Mouse (Mus musculus) lung, embryonic 15.5 days (tissue): ENCODE results near the gene Ndufa11. TPM values are rescaled to one million over a fixed set of nuclear protein-coding genes. Genes with fewer than 3 reads are reported as not detected.
A peak's percentile ranks its signal among the peaks of the same experiment; 100 is the strongest.

Experiments used
- ATAC-seq: fragments of 200-750 bp; cut with Nextera tagmentation; 2 replicates; pipeline ENCODE4 v1.8.0; 2017; ENCODE audit warnings: moderate number of reproducible peaks, borderline replicate concordance; ENCODE audit not compliant: low FRiP score, low TSS enrichment; ENCODE audit errors: extremely low read depth
- H3K27ac ChIP-seq: fragments of 300-500 bp; sonication (generic); 2 replicates; pipeline ENCODE4 v1.5.1; 2015; ENCODE audit warnings: moderate library complexity, mild to moderate bottlenecking, inconsistent platforms
- H3K27me3 ChIP-seq: fragments of 300-500 bp; sonication (generic); 2 replicates; pipeline ENCODE4 v1.6.1; 2015; ENCODE audit warnings: inconsistent platforms
- H3K36me3 ChIP-seq: fragments of 300-500 bp; sonication (generic); 2 replicates; pipeline ENCODE4 v1.6.1; 2015; ENCODE audit warnings: inconsistent platforms
- H3K4me1 ChIP-seq: fragments of 300-500 bp; sonication (generic); 2 replicates; pipeline ENCODE4 v1.6.1; 2015; ENCODE audit warnings: inconsistent platforms
- H3K4me2 ChIP-seq: fragments of 300-500 bp; sonication (generic); 2 replicates; pipeline ENCODE4 v1.6.1; 2015; ENCODE audit warnings: inconsistent platforms, mild to moderate bottlenecking, moderate library complexity
- H3K4me3 ChIP-seq: fragments of 300-500 bp; sonication (generic); 2 replicates; pipeline ENCODE4 v1.5.1; 2015; ENCODE audit warnings: mild to moderate bottlenecking, inconsistent platforms
- H3K9ac ChIP-seq: fragments of 300-500 bp; sonication (generic); 2 replicates; pipeline ENCODE4 v1.6.1; 2015; ENCODE audit warnings: inconsistent platforms
- H3K9me3 ChIP-seq: fragments of 300-500 bp; sonication (generic); 2 replicates; pipeline ENCODE4 v1.6.1; 2016; ENCODE audit warnings: inconsistent platforms
- WGBS: fragments of 180-500 bp; shearing (Covaris S2); methylation state at CpG from one replicate; pipeline ENCODE4 v1.1.7; 2015; 5-methylcytosine and 5-hydroxymethylcytosine counted together
- polyA plus RNA-seq: library from polyadenylated mRNA; unstranded; fragments of >200 nt; fragmentation: Nextera tagmentation; extraction: Ambion mirVana; gene quantifications from 2 replicates; pipeline ENCODE4 v1.2.1, GENCODE M21; 2015

The Ndufa11 gene
- polyA plus RNA-seq, 1 experiment from 2014 or later, result 465 TPM

GRCm38 (mm10) chr17:56751404-56752072 is 34.0 kb downstream of the Ndufa11 start:
- Histone ChIP-seq H3K9me3 (no peaks in the 10 kb centered on the region), H3K4me2 (peak overlapping the region; percentile 54), H3K27ac (no peak overlapping the region), H3K27me3 (peaks cover 63% of the 10 kb centered on the region), H3K36me3 (no peaks in the 10 kb centered on the region), H3K9ac (no peak overlapping the region), H3K4me1 (peaks cover 20% of the 10 kb centered on the region), H3K4me3 (peak overlapping the region; percentile 33)
- WGBS, result 20% methylated on average over 71 of the region's 71 CpGs
- ATAC-seq, result no peak; the same call in 1 of the 2 replicates

- peaks cover 39% of the 10 kb centered on the region for H3K4me1 ChIP-seq
- H3K36me3 ChIP-seq, result no peaks in the 10 kb centered on the region
- 24% methylated on average over 15 of the region's 15 CpGs for WGBS
- no peak overlapping the region for H3K4me3 ChIP-seq
- no peak overlapping the region for H3K9ac ChIP-seq
- no peaks in the 10 kb centered on the region for H3K9me3 ChIP-seq
- no peak for ATAC-seq
- peaks cover 78% of the 10 kb centered on the region for H3K27me3 ChIP-seq
- H3K4me2 ChIP-seq, result 0 out of 2 replicates have a peak overlapping the region, but pooled peaks have one; percentile 14
- no peak overlapping the region for H3K27ac ChIP-seq
These were observed 35.9 kb downstream of the Ndufa11 start for GRCm38 (mm10) chr17:56753452-56753851.

GRCm38 (mm10) chr17:56754271-56755185 is 37.0 kb downstream of the Ndufa11 start:
- no peak overlapping the region for H3K27ac ChIP-seq
- H3K27me3 ChIP-seq, result peaks cover 78% of the 10 kb centered on the region
- 13% methylated on average over 36 of the region's 36 CpGs for WGBS
- no peak for ATAC-seq
- no peak overlapping the region for H3K9ac ChIP-seq
- peaks cover 48% of the 10 kb centered on the region for H3K4me1 ChIP-seq
- peak overlapping the region; percentile 9; the same call in 1 of the 2 replicates for H3K4me3 ChIP-seq
- no peaks in the 10 kb centered on the region for H3K9me3 ChIP-seq
- H3K4me2 ChIP-seq, result peak overlapping the region; percentile 24
- no peaks in the 10 kb centered on the region for H3K36me3 ChIP-seq

- Histone ChIP-seq H3K9me3 (no peaks in the 10 kb centered on the region), H3K27ac (no peak overlapping the region), H3K4me1 (peaks cover 63% of the 10 kb centered on the region), H3K36me3 (no peaks in the 10 kb centered on the region), H3K4me3 (peak overlapping the region; percentile 51), H3K9ac (peak overlapping the region; percentile 55), H3K4me2 (peak overlapping the region; percentile 98), H3K27me3 (peaks cover 62% of the 10 kb centered on the region)
- 1% methylated on average over 51 of the region's 51 CpGs for WGBS
- 0 out of 2 replicates have a peak, but pooled peaks have one; percentile 2 for ATAC-seq
These were observed 39.3 kb downstream of the Ndufa11 start for GRCm38 (mm10) chr17:56756703-56757399.

- Histone ChIP-seq H3K9me3 (no peaks in the 10 kb centered on the region), H3K4me2 (peak within 1 kb of the TSS; percentile 98), H3K36me3 (no peaks in the 10 kb centered on the region), H3K9ac (peak within 1 kb of the TSS; percentile 55), H3K4me1 (peaks cover 69% of the 10 kb centered on the region), H3K27me3 (peaks cover 55% of the 10 kb centered on the region), H3K4me3 (peak within 1 kb of the TSS; percentile 51), H3K27ac (no peak within 1 kb of the TSS)
- 1% methylated on average over 43 of the region's 48 CpGs for WGBS
- peak; percentile 61 for ATAC-seq
These were observed 40.0 kb downstream of the Ndufa11 start, which contains the start of gene Nrtn for GRCm38 (mm10) chr17:56757416-56758123. Nrtn (minus strand) TSS chr17:56757530.

- peaks cover 49% of the 10 kb centered on the region for H3K27me3 ChIP-seq
- peak overlapping the region; percentile 98 for H3K4me2 ChIP-seq
- no peak overlapping the region; the same call in 1 of the 2 replicates for H3K4me3 ChIP-seq
- 7% methylated on average over 12 of the region's 12 CpGs for WGBS
- H3K4me1 ChIP-seq, result peaks cover 74% of the 10 kb centered on the region
- H3K36me3 ChIP-seq, result no peaks in the 10 kb centered on the region
- H3K9me3 ChIP-seq, result no peaks in the 10 kb centered on the region
- no peak overlapping the region for H3K27ac ChIP-seq
- ATAC-seq, result no peak
- H3K9ac ChIP-seq, result no peak overlapping the region
These were observed 40.6 kb downstream of the Ndufa11 start for GRCm38 (mm10) chr17:56758132-56758531.

- H3K4me3 ChIP-seq, result no peak overlapping the region
- no peak for ATAC-seq
- H3K4me1 ChIP-seq, result peaks cover 72% of the 10 kb centered on the region
- no peak overlapping the region for H3K9ac ChIP-seq
- H3K9me3 ChIP-seq, result no peaks in the 10 kb centered on the region
- H3K36me3 ChIP-seq, result no peaks in the 10 kb centered on the region
- WGBS, result 44% methylated on average over 7 of the region's 7 CpGs
- H3K27ac ChIP-seq, result no peak overlapping the region
- H3K4me2 ChIP-seq, result no peak overlapping the region
- H3K27me3 ChIP-seq, result peaks cover 38% of the 10 kb centered on the region
These were observed 41.7 kb downstream of the Ndufa11 start for GRCm38 (mm10) chr17:56759261-56759660.

- no peak overlapping the region for H3K4me3 ChIP-seq
- H3K27me3 ChIP-seq, result peaks cover 20% of the 10 kb centered on the region
- no peaks in the 10 kb centered on the region for H3K36me3 ChIP-seq
- H3K9ac ChIP-seq, result no peak overlapping the region
- H3K27ac ChIP-seq, result no peak overlapping the region
- no peak for ATAC-seq
- no peak overlapping the region for H3K4me2 ChIP-seq
- H3K4me1 ChIP-seq, result peaks cover 70% of the 10 kb centered on the region
- H3K9me3 ChIP-seq, result no peaks in the 10 kb centered on the region
- WGBS, result 40% methylated on average over 3 of the region's 3 CpGs
These were observed 43.5 kb downstream of the Ndufa11 start for GRCm38 (mm10) chr17:56761077-56761476.

GRCm38 (mm10) chr17:56761991-56762410 is 44.4 kb downstream of the Ndufa11 start:
- WGBS, result 0% methylated on average over 28 of the region's 28 CpGs
- H3K36me3 ChIP-seq, result no peaks in the 10 kb centered on the region
- peaks cover 11% of the 10 kb centered on the region for H3K27me3 ChIP-seq
- H3K9me3 ChIP-seq, result no peaks in the 10 kb centered on the region
- peaks cover 65% of the 10 kb centered on the region for H3K4me1 ChIP-seq
- peak overlapping the region; percentile 87 for H3K27ac ChIP-seq
- ATAC-seq, result peak; percentile 37
- peak overlapping the region; percentile 56 for H3K9ac ChIP-seq
- peak overlapping the region; percentile 55 for H3K4me3 ChIP-seq
- peak overlapping the region; percentile 89 for H3K4me2 ChIP-seq

- H3K4me3 ChIP-seq, result no peak overlapping the region
These were observed 45.5 kb downstream of the Ndufa11 start for GRCm38 (mm10) chr17:56762769-56763731.

More at GRCm38 (mm10) chr17:56762769-56763731, 45.5 kb downstream of the Ndufa11 start:
- no peaks in the 10 kb centered on the region for H3K9me3 ChIP-seq
- peaks cover 55% of the 10 kb centered on the region for H3K4me1 ChIP-seq
- H3K27me3 ChIP-seq, result peaks cover under 1% of the 10 kb centered on the region; the same call in 1 of the 2 replicates
- no peak overlapping the region for H3K9ac ChIP-seq
- peak overlapping the region; percentile 89; the same call in 1 of the 2 replicates for H3K4me2 ChIP-seq
- no peak for ATAC-seq
- WGBS, result 41% methylated on average over 27 of the region's 27 CpGs
- H3K27ac ChIP-seq, result peak overlapping the region; percentile 87
- H3K36me3 ChIP-seq, result peaks cover 7% of the 10 kb centered on the region
